Mouse (Mus musculus): Measurements from ENCODE around the gene Slc16a7. TPM values are rescaled to one million over a fixed set of nuclear protein-coding genes. Genes with fewer than 3 reads are reported as not detected.

The Slc16a7 gene
- polyA plus RNA-seq, 1 experiment from 2014 or later: 27.8 TPM

DNA sequence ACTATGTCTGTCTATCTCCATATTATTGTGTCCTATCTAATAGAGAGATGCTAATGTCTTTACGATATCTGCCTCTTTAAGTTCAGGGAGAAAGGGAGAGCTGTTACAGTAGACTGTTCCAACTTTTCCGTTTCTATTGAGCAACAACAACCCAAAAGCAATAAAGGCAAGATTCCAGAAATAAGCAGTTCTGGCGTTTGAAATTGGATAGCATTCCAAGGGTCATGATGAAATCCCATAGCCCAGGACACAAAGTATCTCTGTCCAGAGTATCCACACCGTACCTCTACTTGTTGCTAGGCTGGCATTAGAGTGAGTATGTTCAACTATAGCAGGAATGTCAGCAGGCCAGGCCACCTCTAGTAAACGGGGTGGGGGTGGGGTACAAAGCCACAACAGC, 13.7 kb downstream of the Slc16a7 start:
- Histone ChIP-seq H3K9ac (ENCODE audit: low read depth, low read length) (no peak overlapping the region), H3K4me3 (replicated peaks; ENCODE audit: low read depth, low read length) (no peak overlapping the region), H3K36me3 (ENCODE audit: insufficient read depth, low read length) (no peaks in the 10 kb centered on the region), H3K4me2 (ENCODE audit: low read length) (no peak overlapping the region), H3K4me1 (replicated peaks; ENCODE audit: insufficient read depth, low read length) (no peaks in the 10 kb centered on the region), H3K27ac (no peak overlapping the region), H3K9me3 (replicated peaks; ENCODE audit: low read length) (no peaks in the 10 kb centered on the region), H3K27me3 (ENCODE audit: insufficient read depth, low read length) (no peaks in the 10 kb centered on the region)
- DNase-seq (ENCODE audit: low spot score) (no peak), ATAC-seq (replicated peaks; ENCODE audit: low FRiP score, low read depth) (no peak)
- no peak for TF ChIP-seq CTCF (IDR thresholded peaks at IDR 0.05; ENCODE audit: low read depth)
- 48% methylated on average over 5 of the region's 5 CpGs for WGBS

DNA sequence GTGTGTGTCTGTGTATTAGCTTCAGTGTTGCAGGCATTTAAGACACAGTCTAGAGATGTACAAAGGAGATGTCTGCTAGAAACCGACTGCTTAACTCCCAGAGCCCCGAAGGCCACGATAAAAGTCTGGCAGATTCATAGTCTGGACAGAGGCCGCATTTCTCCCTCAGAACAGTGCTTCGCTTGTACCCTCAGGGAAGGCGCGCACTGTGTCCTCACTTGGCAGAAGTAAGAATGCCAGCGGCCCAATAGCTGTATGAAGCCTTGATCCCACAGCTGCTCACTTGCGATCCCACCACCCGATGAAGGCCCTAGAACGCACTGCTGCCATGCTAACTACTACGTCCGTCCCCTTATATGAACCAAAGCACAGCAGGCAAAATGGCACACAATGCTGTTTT, 16.6 kb downstream of the Slc16a7 start:
- Histone ChIP-seq H3K27ac (no peak overlapping the region), H3K4me2 (ENCODE audit: low read length) (no peak overlapping the region), H3K4me3 (replicated peaks; ENCODE audit: low read depth, low read length) (no peak overlapping the region), H3K4me1 (replicated peaks; ENCODE audit: insufficient read depth, low read length) (no peaks in the 10 kb centered on the region), H3K36me3 (ENCODE audit: insufficient read depth, low read length) (no peaks in the 10 kb centered on the region), H3K9me3 (replicated peaks; ENCODE audit: low read length) (no peaks in the 10 kb centered on the region), H3K27me3 (ENCODE audit: insufficient read depth, low read length) (no peaks in the 10 kb centered on the region), H3K9ac (ENCODE audit: low read depth, low read length) (no peak overlapping the region)
- WGBS: 90% methylated on average over 13 of the region's 13 CpGs
- ATAC-seq (replicated peaks; ENCODE audit: low FRiP score, low read depth): no peak
- TF ChIP-seq CTCF (IDR thresholded peaks at IDR 0.05; ENCODE audit: low read depth): no peak
- DNase-seq (ENCODE audit: low spot score): no peak

DNA sequence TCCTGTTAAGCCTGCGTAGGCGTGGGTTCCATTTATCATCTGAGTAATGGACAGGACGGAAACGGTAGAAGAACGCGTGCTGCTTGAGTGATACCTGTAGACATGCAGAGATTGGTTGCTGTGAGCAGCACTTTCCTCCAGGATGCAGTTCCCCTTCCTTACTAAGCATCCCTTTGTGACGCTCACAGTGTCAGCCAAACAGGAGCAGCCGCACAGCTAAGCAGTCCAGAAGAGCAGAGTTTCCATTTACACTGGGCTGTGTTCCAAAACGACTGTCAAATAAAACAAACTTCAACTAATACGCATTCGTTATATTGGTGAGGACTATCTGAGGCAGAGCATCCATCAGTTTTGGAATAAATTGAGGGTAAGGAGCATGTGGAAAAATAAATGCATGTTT, 17.8 kb downstream of the Slc16a7 start:
- Histone ChIP-seq H3K9ac (ENCODE audit: low read depth, low read length) (no peak overlapping the region), H3K27ac (no peak overlapping the region), H3K4me2 (ENCODE audit: low read length) (no peak overlapping the region), H3K27me3 (ENCODE audit: insufficient read depth, low read length) (no peaks in the 10 kb centered on the region), H3K36me3 (ENCODE audit: insufficient read depth, low read length) (no peaks in the 10 kb centered on the region), H3K4me1 (replicated peaks; ENCODE audit: insufficient read depth, low read length) (no peaks in the 10 kb centered on the region), H3K9me3 (replicated peaks; ENCODE audit: low read length) (no peaks in the 10 kb centered on the region), H3K4me3 (replicated peaks; ENCODE audit: low read depth, low read length) (no peak overlapping the region)
- DNase-seq (ENCODE audit: low spot score) (no peak), ATAC-seq (replicated peaks; ENCODE audit: low FRiP score, low read depth) (no peak)
- TF ChIP-seq CTCF (IDR thresholded peaks at IDR 0.05; ENCODE audit: low read depth): no peak
- WGBS: 61% methylated on average over 11 of the region's 11 CpGs

- no peak overlapping the region for H3K27ac ChIP-seq
- H3K4me1 ChIP-seq (replicated peaks; ENCODE audit: insufficient read depth, low read length): no peaks in the 10 kb centered on the region
- H3K9me3 ChIP-seq (replicated peaks; ENCODE audit: low read length): no peaks in the 10 kb centered on the region
- H3K4me3 ChIP-seq (replicated peaks; ENCODE audit: low read depth, low read length): no peak overlapping the region
- no peak overlapping the region for H3K9ac ChIP-seq (ENCODE audit: low read depth, low read length)
- no peak overlapping the region for H3K4me2 ChIP-seq (ENCODE audit: low read length)
- ATAC-seq (replicated peaks; ENCODE audit: low FRiP score, low read depth) (no peak), DNase-seq (ENCODE audit: low spot score) (no peak)
- 66% methylated on average over 8 of the region's 8 CpGs for WGBS
- no peaks in the 10 kb centered on the region for H3K27me3 ChIP-seq (ENCODE audit: insufficient read depth, low read length)
- TF ChIP-seq CTCF (IDR thresholded peaks at IDR 0.05; ENCODE audit: low read depth): no peak
- no peaks in the 10 kb centered on the region for H3K36me3 ChIP-seq (ENCODE audit: insufficient read depth, low read length)
Observed at GRCm38 (mm10) chr10:125370037-125370610, 19.1 kb downstream of the Slc16a7 start.

DNA sequence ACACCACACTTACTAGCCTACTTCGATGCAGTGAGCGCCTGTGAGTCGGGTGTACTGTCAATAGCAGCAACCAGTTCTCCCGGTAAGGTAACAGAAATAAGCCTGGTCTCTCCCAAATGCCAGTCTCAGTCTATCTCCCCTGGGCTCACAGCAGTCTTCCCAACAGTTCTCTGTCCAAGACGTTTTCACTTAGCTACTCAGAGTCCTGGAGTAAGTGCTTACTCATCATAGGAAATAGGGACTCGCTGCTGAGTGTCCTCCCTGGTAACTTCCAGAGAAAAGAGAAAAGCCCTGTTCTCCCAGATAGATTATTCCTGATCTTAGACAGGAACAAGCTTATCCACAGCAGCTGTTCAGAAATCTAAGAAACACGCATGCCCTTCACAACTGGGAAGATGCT, 30.8 kb downstream of the Slc16a7 start:
- H3K27ac ChIP-seq: no peak overlapping the region
- H3K9me3 ChIP-seq (replicated peaks; ENCODE audit: low read length): no peaks in the 10 kb centered on the region
- TF ChIP-seq CTCF (IDR thresholded peaks at IDR 0.05; ENCODE audit: low read depth): no peak
- H3K36me3 ChIP-seq (ENCODE audit: insufficient read depth, low read length): no peaks in the 10 kb centered on the region
- no peak for ATAC-seq (replicated peaks; ENCODE audit: low FRiP score, low read depth)
- no peak overlapping the region for H3K9ac ChIP-seq (ENCODE audit: low read depth, low read length)
- 89% methylated on average over 7 of the region's 7 CpGs for WGBS
- no peaks in the 10 kb centered on the region for H3K27me3 ChIP-seq (ENCODE audit: insufficient read depth, low read length)
- H3K4me3 ChIP-seq (replicated peaks; ENCODE audit: low read depth, low read length): no peak overlapping the region
- H3K4me1 ChIP-seq (replicated peaks; ENCODE audit: insufficient read depth, low read length): no peaks in the 10 kb centered on the region
- no peak for DNase-seq (ENCODE audit: low spot score)
- H3K4me2 ChIP-seq (ENCODE audit: low read length): no peak overlapping the region

GRCm38 (mm10) chr10:125352805-125353204, 36.5 kb downstream of the Slc16a7 start:
- no peaks in the 10 kb centered on the region for H3K27me3 ChIP-seq (ENCODE audit: insufficient read depth, low read length)
- no peak overlapping the region for H3K27ac ChIP-seq
- no peaks in the 10 kb centered on the region for H3K9me3 ChIP-seq (replicated peaks; ENCODE audit: low read length)
- no peak for TF ChIP-seq CTCF (IDR thresholded peaks at IDR 0.05; ENCODE audit: low read depth)
- H3K9ac ChIP-seq (ENCODE audit: low read depth, low read length): no peak overlapping the region
- ATAC-seq (replicated peaks; ENCODE audit: low FRiP score, low read depth) (no peak), DNase-seq (ENCODE audit: low spot score) (no peak)
- 80% methylated on average over 7 of the region's 7 CpGs for WGBS
- H3K4me2 ChIP-seq (ENCODE audit: low read length): no peak overlapping the region
- no peaks in the 10 kb centered on the region for H3K36me3 ChIP-seq (ENCODE audit: insufficient read depth, low read length)
- no peaks in the 10 kb centered on the region for H3K4me1 ChIP-seq (replicated peaks; ENCODE audit: insufficient read depth, low read length)
- H3K4me3 ChIP-seq (replicated peaks; ENCODE audit: low read depth, low read length): no peak overlapping the region

- Histone ChIP-seq H3K4me1 (replicated peaks; ENCODE audit: insufficient read depth, low read length) (no peaks in the 10 kb centered on the region), H3K9ac (ENCODE audit: low read depth, low read length) (no peak overlapping the region), H3K9me3 (replicated peaks; ENCODE audit: low read length) (no peaks in the 10 kb centered on the region), H3K4me3 (replicated peaks; ENCODE audit: low read depth, low read length) (no peak overlapping the region), H3K36me3 (ENCODE audit: insufficient read depth, low read length) (no peaks in the 10 kb centered on the region), H3K27me3 (ENCODE audit: insufficient read depth, low read length) (no peaks in the 10 kb centered on the region), H3K4me2 (ENCODE audit: low read length) (no peak overlapping the region), H3K27ac (no peak overlapping the region)
- 76% methylated on average over 3 of the region's 3 CpGs for WGBS
- no peak for TF ChIP-seq CTCF (IDR thresholded peaks at IDR 0.05; ENCODE audit: low read depth)
- ATAC-seq (replicated peaks; ENCODE audit: low FRiP score, low read depth): no peak
- no peak for DNase-seq (ENCODE audit: low spot score)
Observed at GRCm38 (mm10) chr10:125348171-125348570, 41.1 kb downstream of the Slc16a7 start.
